8 mouse cellular contexts compared by ENCODE assay signal in the genomic region with DNA sequence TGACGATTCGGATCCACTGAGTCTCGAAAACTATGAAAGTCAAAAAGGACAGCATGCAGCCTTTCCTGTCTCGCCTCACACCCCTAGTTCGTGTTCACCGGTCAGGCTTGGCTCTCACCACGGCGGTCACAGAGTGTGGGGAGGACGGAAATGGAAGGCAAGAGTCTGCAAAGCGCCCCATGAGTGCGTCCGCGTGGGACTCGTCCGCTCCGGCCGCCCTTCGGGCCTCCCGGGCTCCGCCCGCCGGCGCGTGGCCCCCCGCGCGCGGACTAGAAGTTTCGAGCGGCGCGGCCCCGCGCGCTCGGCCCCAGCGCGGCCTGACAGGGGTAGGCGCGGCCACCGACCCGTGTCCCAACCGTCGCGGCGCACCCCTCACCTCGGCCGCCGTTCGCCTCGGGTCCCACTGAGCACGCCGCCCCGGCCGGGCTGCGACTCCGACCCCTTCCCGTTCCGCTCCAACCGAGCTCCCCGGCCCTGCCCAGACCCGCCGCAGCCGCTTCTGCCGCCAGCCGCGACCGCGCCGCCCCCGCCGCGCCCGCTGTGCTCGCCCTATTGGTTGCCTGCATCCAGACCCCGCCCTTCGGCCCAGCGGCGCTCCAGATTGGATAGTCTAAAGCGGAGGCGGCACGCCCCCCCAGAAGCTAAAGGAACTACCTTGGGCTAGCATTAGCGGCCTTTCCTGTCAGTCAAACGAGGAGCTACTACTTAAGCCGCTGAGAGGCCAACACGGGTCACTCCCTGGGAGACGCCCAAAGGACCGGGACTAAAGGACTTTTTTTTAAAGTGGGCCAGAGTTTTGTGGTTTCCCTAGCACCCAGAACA. TPM values are rescaled to one million over a fixed set of nuclear protein-coding genes. Genes with fewer than 3 reads are reported as not detected.
DNase-seq lines count a peak whose midpoint lies in the region; ATAC-seq lines count a peak whose summit lies in the region.

A gene (minus strand): TSS at position 524 of the 822 bp plus-strand sequence.

- ATAC-seq in common myeloid progenitor, adult 5-6 weeks (replicated peaks; ENCODE audit: low read depth, poor library complexity, severe bottlenecking): peak; percentile 95

- H3K9me3 ChIP-seq in megakaryocyte, embryonic 14.5 days: no peaks in the 10 kb centered on the region

- peaks cover 4% of the 10 kb centered on the region for H3K27me3 ChIP-seq in megakaryocyte, embryonic 14.5 days (replicated peaks)

- H3K4me3 ChIP-seq in megakaryocyte, embryonic 14.5 days (replicated peaks): peak within 1 kb of the TSS; percentile 93

- peaks cover 13% of the 10 kb centered on the region for H3K36me3 ChIP-seq in megakaryocyte, embryonic 14.5 days (replicated peaks; ENCODE audit: low read length)

- DNase-seq in ZHBTc4 (ENCODE audit: low read depth, low spot score): peak; percentile 100
- DNase-seq in gastrocnemius, adult 8-10 months (ENCODE audit: low spot score in 2 of 2): peak; percentile 98 to 99
- peak; percentile 73 for DNase-seq in hindlimb bud, embryonic 11.5 days (ENCODE audit: extremely low spot score, low read depth, low spot score)
- DNase-seq in left cerebral cortex, adult 8-10 months (ENCODE audit: low spot score in 2 of 2): peak; percentile 91 to 96
- peak; percentile 97 for DNase-seq in right cerebral cortex, postnatal 10 days (ENCODE audit: low spot score in 2 of 2)
- peak; percentile 94 for DNase-seq in urinary bladder, postnatal 25 days (ENCODE audit: low spot score)

- H3K4me1 ChIP-seq in megakaryocyte, embryonic 14.5 days: peaks cover 51% of the 10 kb centered on the region

RNA-seq across cellular contexts. Expression of the gene that starts here (rescaled TPM):
- 98.3 and 123 TPM in 2 replicates for total RNA-seq in common myeloid progenitor, adult 5-6 weeks (2017)
- 10 to 100 TPM; 45.3 to 58.5 (median 48.2) TPM for total RNA-seq in gastrocnemius, adult 8-10 months (2022)
- total RNA-seq in left cerebral cortex, adult 8-10 months (2022): 100 to 1,000 TPM in 2 of 4 experiments, 10 to 100 TPM in 2; 86.2 to 103 (median 98.5) TPM
- polyA plus RNA-seq in megakaryocyte, embryonic 14.5 days (2012; ENCODE audit: insufficient read depth, low replicate concordance): 39.9 and 82.1 TPM in 2 replicates

Comparison
In these comparisons a context has a peak if more than half of its experiments do, and no peak if none do; other contexts are left out.
1. Peak in every context shown above with its lines: DNase-seq, ATAC-seq and H3K4me3 ChIP-seq.